Mouse (Mus musculus): Measurements from ENCODE around the gene AC124108.1. TPM values are rescaled to one million over a fixed set of nuclear protein-coding genes. Genes with fewer than 3 reads are reported as not detected.
A peak's percentile ranks its signal among the peaks of the same experiment; 100 is the strongest.
"Not testable (repeated sequence)": the region's sequence is repeated elsewhere in the genome, so short reads cannot be mapped to it uniquely, and the experiment has no call there.

The AC124108.1 gene
- polyA plus RNA-seq, 1 experiment = 0.01 TPM

DNA sequence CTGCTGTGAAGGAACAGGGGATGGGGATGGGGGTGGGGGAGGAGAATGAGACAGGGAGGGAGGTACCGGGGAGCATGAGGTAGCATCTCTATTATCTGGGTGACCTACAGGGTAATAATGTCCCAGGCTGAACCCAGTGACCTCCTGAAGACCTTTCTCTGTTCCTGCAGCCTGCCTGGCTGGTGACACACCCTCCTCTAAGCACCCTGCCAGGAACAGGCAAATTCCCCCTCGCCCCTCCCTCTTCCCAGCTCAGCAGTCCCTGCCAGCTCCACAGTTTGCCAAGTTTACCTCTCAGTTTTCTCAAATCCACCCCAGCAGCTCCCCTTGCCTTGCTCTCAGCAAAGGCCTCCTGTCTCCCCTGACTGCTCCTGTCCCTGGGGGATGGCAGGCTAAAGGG is 32.5 kb upstream of the AC124108.1 start:
- Histone ChIP-seq H3K36me3 (ENCODE audit: control insufficient read depth, insufficient read depth) (no peaks in the 10 kb centered on the region), H3K4me3 (ENCODE audit: insufficient read depth, poor library complexity, severe bottlenecking) (no peak overlapping the region), H3K27me3 (ENCODE audit: control insufficient read depth, insufficient read depth, insufficient read length) (peaks cover 8% of the 10 kb centered on the region), H3ac (ENCODE audit: control insufficient read depth, insufficient read length, low read depth) (no peak overlapping the region), H3K79me3 (ENCODE audit: low read depth) (no peaks in the 10 kb centered on the region), H3K79me2 (ENCODE audit: control insufficient read depth, insufficient read depth) (no peaks in the 10 kb centered on the region)
- TF ChIP-seq CTCF (IDR thresholded peaks at IDR 0.05; ENCODE audit: control insufficient read depth, insufficient read depth, insufficient read length) (no peak), FOSL1 (IDR thresholded peaks at IDR 0.05; ENCODE audit: insufficient read depth, low read length, poor library complexity, severe bottlenecking) (no peak), MYOD1 (IDR thresholded peaks at IDR 0.05; ENCODE audit: control insufficient read depth, insufficient read length, low read depth) (no peak)

DNA sequence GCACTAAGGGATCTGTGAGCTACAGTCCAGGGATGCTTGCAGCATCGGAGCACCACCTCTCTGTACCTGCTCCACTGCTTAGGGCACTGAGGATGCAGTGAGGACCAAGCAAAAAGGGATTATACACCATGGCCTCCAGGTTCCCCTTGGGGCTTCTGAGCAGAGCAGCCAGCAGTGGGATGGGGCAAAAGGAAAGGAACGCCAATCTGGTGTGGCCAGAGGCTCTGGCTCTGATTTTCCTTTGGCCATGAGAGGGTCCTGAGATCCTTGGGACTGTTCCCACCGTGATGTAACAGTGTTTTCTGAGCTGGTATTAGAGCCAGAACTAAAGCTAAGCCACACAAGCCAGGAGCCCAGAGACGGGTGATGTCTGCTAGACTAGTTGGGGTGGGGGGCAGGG is 31.6 kb upstream of the AC124108.1 start:
- no peaks in the 10 kb centered on the region for H3K79me2 ChIP-seq (ENCODE audit: control insufficient read depth, insufficient read depth)
- no peaks in the 10 kb centered on the region for H3K79me3 ChIP-seq (ENCODE audit: low read depth)
- H3K36me3 ChIP-seq (ENCODE audit: control insufficient read depth, insufficient read depth) = no peaks in the 10 kb centered on the region
- TF ChIP-seq CTCF (IDR thresholded peaks at IDR 0.05; ENCODE audit: control insufficient read depth, insufficient read depth, insufficient read length) (no peak), CEBPB (IDR thresholded peaks at IDR 0.05; ENCODE audit: low read depth) (no peak), MYOG (IDR thresholded peaks at IDR 0.05; ENCODE audit: control insufficient read depth, extremely low read depth, insufficient read length) (no peak), MAX (IDR thresholded peaks at IDR 0.05) (no peak), USF1 (IDR thresholded peaks at IDR 0.05; ENCODE audit: low read depth) (no peak), MYOD1 (IDR thresholded peaks at IDR 0.05; ENCODE audit: control insufficient read depth, insufficient read length, low read depth) (no peak), FOSL1 (IDR thresholded peaks at IDR 0.05; ENCODE audit: insufficient read depth, low read length, poor library complexity, severe bottlenecking) (no peak)
- H3K4me3 ChIP-seq (ENCODE audit: insufficient read depth, poor library complexity, severe bottlenecking) = no peak overlapping the region
- H3K27me3 ChIP-seq (ENCODE audit: control insufficient read depth, insufficient read depth, insufficient read length) = peaks cover 8% of the 10 kb centered on the region
- no peak overlapping the region for H3ac ChIP-seq (ENCODE audit: control insufficient read depth, insufficient read length, low read depth)

- Histone ChIP-seq H3K27me3 (ENCODE audit: control insufficient read depth, insufficient read depth, insufficient read length) (peaks cover 8% of the 10 kb centered on the region), H3K79me3 (ENCODE audit: low read depth) (no peaks in the 10 kb centered on the region), H3K4me3 (ENCODE audit: insufficient read depth, poor library complexity, severe bottlenecking) (no peak overlapping the region), H3K79me2 (ENCODE audit: control insufficient read depth, insufficient read depth) (no peaks in the 10 kb centered on the region), H3K36me3 (ENCODE audit: control insufficient read depth, insufficient read depth) (no peaks in the 10 kb centered on the region), H3ac (ENCODE audit: control insufficient read depth, insufficient read length, low read depth) (no peak overlapping the region)
- no peak for TF ChIP-seq FOSL1 (IDR thresholded peaks at IDR 0.05; ENCODE audit: insufficient read depth, low read length, poor library complexity, severe bottlenecking)
Observed at GRCm38 (mm10) chr1:132161211-132161880, 29.9 kb upstream of the AC124108.1 start.

GRCm38 (mm10) chr1:132162618-132163017 is 28.6 kb upstream of the AC124108.1 start:
- H3K79me3 ChIP-seq (ENCODE audit: low read depth); H3K27me3 ChIP-seq (ENCODE audit: control insufficient read depth, insufficient read depth, insufficient read length); H3K4me3 ChIP-seq (ENCODE audit: insufficient read depth, poor library complexity, severe bottlenecking); H3K36me3 ChIP-seq (ENCODE audit: control insufficient read depth, insufficient read depth); H3K79me2 ChIP-seq (ENCODE audit: control insufficient read depth, insufficient read depth); H3ac ChIP-seq (ENCODE audit: control insufficient read depth, insufficient read length, low read depth): not testable (repeated sequence)
- peak; percentile 37 for TF ChIP-seq USF1 (IDR thresholded peaks at IDR 0.05; ENCODE audit: low read depth)

DNA sequence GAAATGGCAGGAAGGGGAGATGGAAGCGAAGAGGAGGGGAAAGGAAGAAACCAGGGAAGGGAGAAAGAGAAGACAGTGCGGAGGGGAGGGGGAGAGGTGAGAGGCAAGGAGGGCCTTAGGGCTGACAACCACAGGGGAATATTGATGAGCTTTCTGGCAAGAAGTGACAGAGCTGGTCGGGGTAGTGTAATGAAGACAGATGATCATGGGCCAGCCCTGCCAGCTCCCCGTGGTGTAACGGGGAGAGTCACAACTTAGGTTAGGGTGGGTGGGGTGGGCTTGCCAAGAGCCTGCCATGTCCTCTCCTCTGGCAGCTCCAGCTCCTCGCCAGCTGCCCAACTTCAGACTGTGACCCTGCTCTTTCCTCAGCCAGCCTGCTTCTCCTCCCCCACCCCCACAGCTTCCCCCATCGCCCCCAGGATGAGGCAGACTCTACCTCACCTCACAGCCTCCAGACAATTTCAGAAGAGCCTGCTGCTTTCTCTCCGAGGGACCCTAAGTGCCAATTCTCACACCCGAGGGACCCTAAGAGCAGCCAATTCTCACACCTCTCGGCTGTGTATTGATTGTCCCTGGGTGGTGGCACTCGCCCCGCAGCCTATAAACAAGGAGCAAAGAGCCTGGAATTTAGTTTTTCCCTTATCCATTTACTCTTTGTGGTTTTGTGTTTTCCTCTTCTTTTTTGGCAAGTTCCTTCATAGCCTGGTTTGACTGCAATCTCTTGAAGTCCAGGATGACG is 26.3 kb upstream of the AC124108.1 start:
- no peaks in the 10 kb centered on the region for H3K79me3 ChIP-seq (ENCODE audit: low read depth)
- no peaks in the 10 kb centered on the region for H3K36me3 ChIP-seq (ENCODE audit: control insufficient read depth, insufficient read depth)
- no peak overlapping the region for H3ac ChIP-seq (ENCODE audit: control insufficient read depth, insufficient read length, low read depth)
- no peak overlapping the region for H3K4me3 ChIP-seq (ENCODE audit: insufficient read depth, poor library complexity, severe bottlenecking)
- TF ChIP-seq MYOG (IDR thresholded peaks at IDR 0.05; ENCODE audit: control insufficient read depth, extremely low read depth, insufficient read length) = no peak
- TF ChIP-seq USF1 (IDR thresholded peaks at IDR 0.05; ENCODE audit: low read depth) = no peak
- TF ChIP-seq CEBPB (IDR thresholded peaks at IDR 0.05; ENCODE audit: low read depth) = no peak
- TF ChIP-seq MYOD1 (IDR thresholded peaks at IDR 0.05; ENCODE audit: control insufficient read depth, insufficient read length, low read depth) = no peak
- TF ChIP-seq MAX (IDR thresholded peaks at IDR 0.05) = no peak
- TF ChIP-seq FOSL1 (IDR thresholded peaks at IDR 0.05; ENCODE audit: insufficient read depth, low read length, poor library complexity, severe bottlenecking) = no peak
- TF ChIP-seq CTCF (IDR thresholded peaks at IDR 0.05; ENCODE audit: control insufficient read depth, insufficient read depth, insufficient read length) = no peak
- no peaks in the 10 kb centered on the region for H3K79me2 ChIP-seq (ENCODE audit: control insufficient read depth, insufficient read depth)
- peaks cover 8% of the 10 kb centered on the region for H3K27me3 ChIP-seq (ENCODE audit: control insufficient read depth, insufficient read depth, insufficient read length)

DNA sequence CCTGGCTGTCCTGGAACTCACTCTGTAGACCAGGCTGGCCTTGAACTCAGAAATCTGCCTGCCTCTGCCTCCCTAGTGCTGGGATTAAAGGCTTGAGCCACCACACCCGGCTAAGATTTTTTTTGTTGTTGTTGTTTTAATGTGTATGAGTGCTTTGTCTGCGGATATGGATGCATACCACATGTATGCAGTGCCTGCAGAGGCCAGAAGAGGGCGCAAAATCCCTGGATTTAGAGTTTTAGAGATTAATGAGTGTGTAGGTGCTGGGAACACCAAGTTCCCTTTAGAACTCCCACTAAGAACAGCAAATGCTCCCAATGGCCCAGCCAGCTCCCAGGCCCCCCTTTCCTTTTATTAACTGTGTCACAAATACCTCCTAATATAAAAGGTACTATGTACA is 25.4 kb upstream of the AC124108.1 start:
- TF ChIP-seq CTCF (IDR thresholded peaks at IDR 0.05; ENCODE audit: control insufficient read depth, insufficient read depth, insufficient read length) = no peak
- no peak overlapping the region for H3ac ChIP-seq (ENCODE audit: control insufficient read depth, insufficient read length, low read depth)
- no peaks in the 10 kb centered on the region for H3K79me3 ChIP-seq (ENCODE audit: low read depth)
- no peak overlapping the region for H3K4me3 ChIP-seq (ENCODE audit: insufficient read depth, poor library complexity, severe bottlenecking)
- H3K79me2 ChIP-seq (ENCODE audit: control insufficient read depth, insufficient read depth) = no peaks in the 10 kb centered on the region
- peaks cover 4% of the 10 kb centered on the region for H3K27me3 ChIP-seq (ENCODE audit: control insufficient read depth, insufficient read depth, insufficient read length)
- no peaks in the 10 kb centered on the region for H3K36me3 ChIP-seq (ENCODE audit: control insufficient read depth, insufficient read depth)

All from C2C12 (cell line).